Mouse (Mus musculus) v-Abl transformed pro-B cells (cell line): ENCODE data around the gene 1190002N15Rik.

Experiments used
- in situ Hi-C, 2 experiments: fragments of 400-800 bp; cut with MboI; formaldehyde crosslinking; loops; one replicate each; pipeline ENCODE4 v1.15.1; 2025; ENCODE audit not compliant: unreplicated experiment in 2 of 2

Gene 1190002N15Rik

DNA sequence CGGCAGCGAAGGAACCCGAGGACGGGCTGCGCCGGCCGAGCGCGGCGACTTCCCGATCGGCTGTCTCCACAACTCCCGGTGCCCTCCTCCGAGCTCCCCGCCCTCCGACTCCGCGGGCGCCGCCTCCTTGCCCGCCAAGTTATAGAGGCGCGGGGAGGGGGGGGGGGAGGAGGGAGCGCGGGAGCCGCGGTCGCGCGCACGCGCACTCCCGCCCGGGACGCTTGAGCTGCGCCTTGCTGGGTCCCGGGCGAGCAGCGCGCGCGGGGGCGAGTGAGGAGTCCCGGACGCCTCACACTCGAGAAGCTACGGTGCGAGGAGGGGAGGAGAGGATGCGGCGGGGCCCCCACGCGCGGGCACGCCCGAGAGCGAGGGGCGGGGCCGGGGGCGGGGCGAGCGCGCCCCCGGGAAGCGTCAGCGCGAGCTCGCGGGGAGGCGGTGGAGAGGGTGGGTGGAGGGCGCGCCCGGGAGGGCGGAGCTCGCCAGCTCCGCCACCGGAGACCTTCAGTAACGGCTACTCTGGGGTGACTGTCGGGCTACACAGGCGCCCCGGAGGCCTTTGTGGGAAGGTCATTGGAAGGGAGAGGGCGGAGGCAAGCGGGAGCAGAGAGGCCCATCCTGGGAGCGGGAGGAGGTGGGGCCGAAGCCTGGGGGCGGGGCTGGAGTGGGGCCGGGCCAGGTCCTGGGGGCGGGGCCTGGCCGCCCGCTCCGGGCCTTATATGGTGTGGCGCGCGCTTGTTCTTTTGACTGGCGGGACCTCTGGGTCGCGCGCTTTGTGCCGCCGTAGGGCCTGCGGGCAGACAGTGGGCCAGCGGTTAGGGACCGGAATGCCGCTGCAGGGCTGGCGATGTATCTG is at the start of gene 1190002N15Rik:
TSS of gene 1190002N15Rik (minus strand) at position 112 of the 853 bp plus-strand sequence.
- in situ Hi-C loops: loop anchor here (5.0 to 25.0 kb wide), 5 partner anchors 49 to 1324 kb away; partner anchors contain the start of genes Atr (in 2 of the 2) and U2surp (in 1 of the 2)

DNA sequence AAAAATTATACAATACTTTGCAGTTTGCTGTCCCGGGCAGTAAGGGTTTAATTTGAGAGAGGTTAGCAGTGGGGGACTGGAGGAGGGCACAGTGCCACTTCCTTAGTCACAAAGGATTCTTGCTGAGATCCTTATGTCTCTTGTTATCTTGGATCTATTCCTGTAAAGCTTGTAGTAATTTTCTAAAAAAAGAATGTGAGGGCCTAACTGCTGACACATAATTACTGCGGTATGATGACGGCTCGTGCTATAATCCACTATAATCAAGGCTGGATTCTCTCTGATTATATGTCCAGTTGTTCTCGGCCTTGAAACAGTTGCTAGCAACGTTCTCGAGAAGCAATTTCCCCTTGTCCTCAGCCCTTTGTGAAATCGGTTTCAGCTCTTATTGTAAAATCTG is 44.4 kb upstream of the 1190002N15Rik start:
- in situ Hi-C loops: loop anchor here (25.0 kb wide), 3 partner anchors 455 to 1970 kb away; no protein-coding TSS in a partner anchor

DNA sequence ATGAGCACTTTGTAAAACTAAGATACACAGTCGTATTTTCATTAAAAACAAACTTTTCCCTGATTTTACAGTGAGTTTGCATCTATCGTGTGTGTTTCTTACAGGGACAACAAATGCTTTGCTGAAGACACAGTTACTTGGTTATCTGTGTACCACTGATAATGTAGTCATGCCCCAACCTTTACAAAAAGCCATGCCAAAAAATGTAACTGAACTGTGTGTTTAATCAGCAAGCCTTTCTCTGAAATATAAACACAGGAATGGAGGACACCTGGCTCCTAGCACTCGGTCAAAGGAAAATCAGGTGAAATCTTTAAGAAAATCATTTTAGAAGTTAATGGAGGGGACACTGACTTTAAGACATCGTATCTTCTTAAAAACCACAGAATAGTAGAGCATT is 43.8 kb upstream of the 1190002N15Rik start:
- in situ Hi-C loops: loop anchor here (25.0 kb wide), 3 partner anchors 456 to 1969 kb away; no protein-coding TSS in a partner anchor

DNA sequence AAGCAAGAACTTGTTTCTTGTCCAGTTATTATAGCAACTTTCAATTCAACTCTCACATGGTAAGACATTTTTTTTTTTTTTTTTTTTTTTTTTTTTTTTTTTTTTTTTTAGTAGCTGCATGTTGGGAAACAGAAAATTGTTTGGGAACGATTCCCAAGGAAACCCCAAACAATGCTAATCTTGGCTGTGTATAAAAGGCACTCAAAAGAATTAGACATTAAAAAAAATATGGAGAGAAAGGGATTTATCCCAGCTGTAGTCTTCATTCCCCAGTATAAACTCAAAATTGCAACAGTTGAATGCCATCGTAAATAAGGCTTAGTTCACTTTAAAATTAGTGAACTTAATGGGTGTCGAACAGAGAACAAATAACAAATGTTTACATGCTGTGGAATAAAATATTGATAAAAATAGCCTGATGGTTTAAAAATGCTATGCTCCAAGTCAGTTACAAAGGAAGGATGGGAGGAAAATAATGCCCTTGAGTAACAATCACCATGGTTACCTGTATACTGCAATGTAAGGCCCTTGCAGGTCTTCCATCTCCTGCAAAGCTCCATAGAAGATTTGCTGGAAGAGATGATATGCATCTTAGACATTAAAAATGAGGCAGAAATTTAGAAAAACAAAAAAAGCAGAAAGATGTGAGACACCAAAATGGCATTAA is 42.3 kb upstream of the 1190002N15Rik start:
- in situ Hi-C loops: loop anchor here (25.0 kb wide), 3 partner anchors 457 to 1968 kb away; no protein-coding TSS in a partner anchor

DNA sequence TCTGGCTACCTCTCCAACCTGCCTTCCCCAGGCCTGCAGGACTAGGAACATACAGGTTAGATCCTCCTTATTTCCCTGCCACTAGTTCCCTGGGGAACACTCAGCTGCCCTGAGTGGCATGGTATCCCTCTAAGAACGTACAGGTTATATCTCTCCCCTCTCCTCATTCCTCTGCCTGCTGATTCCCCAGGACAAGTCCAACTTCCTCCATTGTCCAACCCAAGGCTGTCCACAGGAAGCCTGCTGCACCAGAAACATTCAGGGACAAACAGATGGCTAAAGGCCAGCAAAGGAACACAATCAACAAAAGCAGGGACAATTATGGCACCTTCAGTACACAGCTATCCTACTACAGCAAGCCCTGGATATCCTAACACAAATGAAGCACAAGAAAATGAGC is 33.9 kb upstream of the 1190002N15Rik start:
- in situ Hi-C loops: loop anchor here in 1 of 2 experiments (25.0 kb wide), 2 partner anchors 465 to 1640 kb away; no protein-coding TSS in a partner anchor

DNA sequence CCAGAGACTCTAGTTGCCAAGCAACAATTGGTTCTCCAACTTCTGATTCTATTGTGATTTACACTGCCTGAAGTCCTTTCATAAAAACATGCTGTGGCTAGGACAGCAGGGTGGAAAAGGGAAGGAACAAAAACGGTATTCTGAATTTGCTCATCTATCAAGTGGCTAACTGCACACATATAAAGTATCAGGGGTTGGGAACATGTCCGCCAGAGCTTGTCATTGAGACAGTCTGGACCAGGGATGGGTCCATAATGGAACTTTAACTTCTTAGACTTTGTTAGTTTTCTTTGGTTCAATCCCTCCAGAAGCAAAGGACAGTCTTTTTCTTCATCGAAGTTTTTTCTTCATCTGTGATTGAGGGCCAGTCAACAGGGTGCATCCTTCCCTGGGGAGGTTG is 30.5 kb upstream of the 1190002N15Rik start:
- in situ Hi-C loops: loop anchor here in 1 of 2 experiments (25.0 kb wide), 2 partner anchors 469 to 1644 kb away; no protein-coding TSS in a partner anchor

DNA sequence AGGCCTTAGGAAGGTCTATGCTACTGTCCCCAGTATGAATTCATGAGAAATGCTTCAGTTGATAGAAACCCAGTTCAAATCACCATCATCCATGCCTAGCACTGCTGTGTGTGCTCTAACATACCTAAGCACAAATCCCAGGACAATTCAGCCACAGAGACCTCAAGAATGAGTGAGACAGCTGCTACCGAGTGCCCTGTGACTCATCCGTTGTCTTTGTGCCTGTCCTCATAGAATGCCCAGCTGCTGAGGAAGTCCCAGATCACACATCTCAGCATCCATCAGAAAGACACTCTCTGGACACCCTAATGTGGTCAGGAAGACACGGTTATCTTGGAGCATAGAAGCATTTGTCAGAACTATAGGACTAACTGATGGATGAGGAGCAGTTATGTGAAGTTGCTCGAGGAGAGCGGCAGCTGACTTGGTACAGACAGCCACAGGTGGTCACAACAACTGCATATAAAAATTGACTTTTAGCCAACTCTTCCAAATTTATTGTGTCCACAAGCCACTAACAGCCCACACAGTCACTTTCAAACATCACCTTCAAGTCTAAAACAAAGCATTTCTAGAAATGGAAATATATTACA is 29.9 kb upstream of the 1190002N15Rik start:
- in situ Hi-C loops: loop anchor here in 1 of 2 experiments (25.0 kb wide), 2 partner anchors 469 to 1644 kb away; no protein-coding TSS in a partner anchor

DNA sequence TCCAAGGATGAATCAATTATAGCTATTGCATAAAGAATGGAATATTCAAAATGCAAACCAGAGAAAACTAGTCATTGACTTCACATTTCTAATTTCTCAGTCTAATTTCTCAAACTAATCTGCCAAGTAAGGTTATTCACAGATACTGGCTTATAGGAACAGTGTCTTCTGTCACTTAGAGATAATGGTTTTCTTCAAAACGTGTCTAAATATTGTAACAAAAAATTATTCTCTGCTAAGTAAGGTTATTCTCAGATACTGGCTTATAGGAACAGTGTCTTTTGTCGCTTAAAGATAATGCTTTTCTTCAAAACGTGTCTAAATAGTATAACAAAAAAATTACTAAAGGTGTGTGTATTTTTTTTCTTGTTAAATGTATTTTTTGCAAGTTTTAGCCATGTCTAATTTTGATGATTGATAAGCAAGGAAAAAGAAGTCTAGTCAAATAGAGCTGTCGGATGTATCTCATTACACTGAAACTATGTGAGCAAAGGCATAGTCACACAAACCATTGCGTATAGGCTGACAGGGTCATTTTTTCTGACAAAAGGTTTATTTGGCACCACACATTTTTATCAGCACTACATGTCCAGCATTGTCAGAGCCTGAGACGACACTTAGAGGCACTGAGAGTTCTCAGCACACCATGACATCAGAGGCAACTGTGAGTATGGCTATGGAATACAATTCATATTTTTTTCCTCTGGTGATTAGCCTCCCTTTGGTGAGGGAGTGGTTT is 19.1 kb upstream of the 1190002N15Rik start:
- in situ Hi-C loops: loop anchor here in 1 of 2 experiments (25.0 kb wide), 2 partner anchors 480 to 1655 kb away; no protein-coding TSS in a partner anchor

DNA sequence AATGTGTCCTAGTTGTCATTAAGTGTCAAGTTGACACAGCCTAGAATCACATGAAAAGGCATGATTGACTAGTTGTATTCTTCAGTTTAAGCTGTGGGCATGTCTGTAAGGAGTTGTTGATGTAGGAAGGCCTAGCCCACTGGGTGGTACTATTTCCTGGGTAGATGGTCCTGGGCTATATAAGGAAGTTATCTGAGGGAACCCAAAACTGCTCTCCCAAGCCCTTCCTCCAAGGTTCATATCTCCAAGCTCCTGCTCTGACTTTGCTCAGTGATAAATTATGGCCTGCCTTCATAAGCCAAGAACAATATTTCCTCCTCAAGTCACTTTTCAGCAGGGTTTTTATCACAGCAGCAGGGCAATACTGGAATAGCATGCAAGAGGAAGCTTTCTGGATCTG is 18.4 kb upstream of the 1190002N15Rik start:
- in situ Hi-C loops: loop anchor here in 1 of 2 experiments (25.0 kb wide), 2 partner anchors 481 to 1656 kb away; no protein-coding TSS in a partner anchor

DNA sequence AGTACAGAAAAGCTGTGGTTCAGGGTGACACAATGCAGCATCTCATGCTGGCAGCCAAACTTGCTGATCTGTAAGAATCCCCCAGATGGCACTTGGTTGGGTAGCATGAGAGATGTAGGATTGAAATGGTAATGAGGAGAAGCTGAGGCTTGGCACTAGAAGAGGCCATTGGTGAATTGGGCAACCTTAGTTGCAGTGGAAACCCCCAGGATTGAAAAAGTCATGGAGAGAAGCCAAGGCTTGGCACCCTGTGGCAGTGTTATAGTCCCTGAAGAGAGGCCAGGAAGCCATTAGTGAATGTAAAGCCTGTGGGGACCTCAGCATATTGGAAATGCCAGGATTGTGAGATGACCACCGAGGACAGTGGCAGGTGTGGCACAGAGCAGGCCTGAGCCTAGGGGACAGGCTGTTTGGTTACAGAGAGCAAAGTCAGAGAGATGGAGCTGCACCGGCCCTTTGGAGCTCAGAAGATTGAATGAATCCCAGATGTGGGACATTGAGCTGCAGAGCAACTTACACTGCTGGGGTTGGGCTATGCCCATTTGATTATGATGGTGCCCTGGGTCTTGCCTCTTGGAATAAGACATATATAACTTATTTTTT is 12.7 kb upstream of the 1190002N15Rik start:
- in situ Hi-C loops: loop anchor here in 1 of 2 experiments (25.0 kb wide), 2 partner anchors 487 to 1662 kb away; no protein-coding TSS in a partner anchor

DNA sequence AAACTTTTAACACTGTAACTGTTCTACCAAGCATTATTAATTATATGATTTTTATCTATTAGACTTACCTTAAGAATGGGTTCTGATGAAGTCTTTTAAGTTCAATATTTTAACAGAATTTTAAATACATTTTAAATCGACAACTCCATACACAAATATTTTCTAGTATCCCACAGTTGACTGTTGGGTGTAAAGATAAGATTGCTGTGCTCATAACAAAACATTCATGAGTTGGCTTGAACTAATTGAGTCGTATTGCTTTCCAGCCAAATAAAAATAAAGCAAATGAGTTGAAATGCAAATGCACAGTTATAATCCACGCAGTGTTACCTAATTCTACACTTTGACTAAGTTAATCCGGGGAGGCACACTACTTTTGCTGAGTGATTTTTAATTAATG is 6.0 kb upstream of the 1190002N15Rik start:
- in situ Hi-C loops: loop anchor here (5.0 to 25.0 kb wide), 3 partner anchors 43 to 1318 kb away; partner anchors contain the start of genes Atr (in 2 of the 2) and U2surp (in 1 of the 2)

DNA sequence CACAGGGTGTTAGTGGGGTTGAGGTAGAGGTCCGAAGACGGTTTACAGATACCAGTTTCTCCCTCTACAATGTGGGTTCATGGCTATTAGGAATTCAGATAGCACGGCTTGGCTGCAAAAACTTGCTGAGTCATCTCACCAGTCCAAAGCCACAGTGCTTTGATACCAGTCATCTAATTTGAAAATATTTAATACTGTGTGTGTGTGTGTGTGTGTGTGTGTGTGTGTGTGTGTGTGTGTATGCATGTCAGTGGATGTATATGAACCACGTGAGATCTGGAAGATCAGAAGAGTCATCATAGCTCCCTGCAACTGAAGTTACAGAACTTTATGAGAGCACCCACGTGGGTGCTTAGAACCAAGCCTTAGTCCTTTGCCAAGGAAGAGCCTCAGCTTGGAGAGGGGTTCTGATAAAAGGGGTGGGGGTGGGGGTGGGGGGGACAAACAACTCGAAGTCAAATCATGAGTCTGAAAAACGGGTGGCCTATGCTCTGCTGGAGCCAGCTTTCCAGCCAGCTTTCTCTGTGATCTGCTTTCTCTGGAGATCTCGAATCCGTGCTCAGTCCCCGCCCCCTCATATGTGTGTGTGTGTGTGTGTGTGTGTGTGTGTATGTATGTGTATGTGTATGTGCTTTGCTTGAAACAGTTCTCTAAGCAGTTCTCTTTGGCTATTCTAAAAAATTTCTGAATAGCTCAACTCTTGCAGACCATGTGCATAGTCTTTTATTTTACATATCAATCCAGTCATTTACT is 2.6 kb upstream of the 1190002N15Rik start:
- in situ Hi-C loops: loop anchor here (5.0 to 25.0 kb wide), 3 partner anchors 47 to 1322 kb away; partner anchors contain the start of genes Atr (in 2 of the 2) and U2surp (in 1 of the 2)

DNA sequence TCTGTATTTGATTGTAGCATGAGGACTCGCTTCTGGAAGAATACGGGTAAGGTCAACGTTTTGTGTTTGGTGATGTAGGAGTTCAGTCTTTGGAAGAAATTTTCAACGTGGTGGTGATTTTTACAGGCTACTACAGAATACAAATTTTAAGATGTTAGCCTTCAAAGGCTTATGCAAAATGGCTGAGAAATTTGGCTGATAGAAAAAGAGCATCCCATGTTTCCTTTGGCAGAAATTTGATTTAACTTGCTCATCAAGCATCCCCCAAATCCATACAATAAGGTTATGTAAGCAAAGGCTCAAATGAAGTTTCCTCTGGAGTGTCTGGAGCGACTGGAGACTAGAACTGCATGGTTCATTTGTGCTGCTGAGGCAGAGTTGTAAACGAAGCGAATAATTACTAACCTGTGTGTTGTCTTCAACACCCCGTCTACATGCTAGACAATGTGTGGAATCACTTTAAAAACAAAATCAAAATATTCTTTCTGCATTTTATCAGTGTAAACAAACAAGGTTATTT is 1.5 kb upstream of the 1190002N15Rik start:
- in situ Hi-C loops: loop anchor here (5.0 to 25.0 kb wide), 5 partner anchors 48 to 1323 kb away; partner anchors contain the start of genes Atr (in 2 of the 2) and U2surp (in 1 of the 2)

DNA sequence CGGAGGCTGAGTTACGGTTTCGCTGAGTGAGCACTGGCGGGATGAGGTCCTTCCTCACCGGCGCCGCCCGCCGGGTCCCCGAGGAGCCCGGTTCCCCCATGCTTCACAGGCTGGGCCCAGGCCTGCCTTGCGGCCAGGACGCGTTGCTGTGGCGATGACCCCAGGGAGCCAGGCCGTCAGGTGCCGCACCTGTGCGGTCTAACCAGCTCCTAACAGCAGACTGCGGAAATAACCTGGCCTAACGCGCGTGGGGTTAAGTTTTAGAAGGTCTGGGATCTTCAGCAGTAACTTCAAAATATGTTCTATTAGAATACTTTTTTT is 902 bp upstream of the 1190002N15Rik start:
- in situ Hi-C loops: loop anchor here (5.0 to 25.0 kb wide), 5 partner anchors 49 to 1324 kb away; partner anchors contain the start of genes Atr (in 2 of the 2) and U2surp (in 1 of the 2)

DNA sequence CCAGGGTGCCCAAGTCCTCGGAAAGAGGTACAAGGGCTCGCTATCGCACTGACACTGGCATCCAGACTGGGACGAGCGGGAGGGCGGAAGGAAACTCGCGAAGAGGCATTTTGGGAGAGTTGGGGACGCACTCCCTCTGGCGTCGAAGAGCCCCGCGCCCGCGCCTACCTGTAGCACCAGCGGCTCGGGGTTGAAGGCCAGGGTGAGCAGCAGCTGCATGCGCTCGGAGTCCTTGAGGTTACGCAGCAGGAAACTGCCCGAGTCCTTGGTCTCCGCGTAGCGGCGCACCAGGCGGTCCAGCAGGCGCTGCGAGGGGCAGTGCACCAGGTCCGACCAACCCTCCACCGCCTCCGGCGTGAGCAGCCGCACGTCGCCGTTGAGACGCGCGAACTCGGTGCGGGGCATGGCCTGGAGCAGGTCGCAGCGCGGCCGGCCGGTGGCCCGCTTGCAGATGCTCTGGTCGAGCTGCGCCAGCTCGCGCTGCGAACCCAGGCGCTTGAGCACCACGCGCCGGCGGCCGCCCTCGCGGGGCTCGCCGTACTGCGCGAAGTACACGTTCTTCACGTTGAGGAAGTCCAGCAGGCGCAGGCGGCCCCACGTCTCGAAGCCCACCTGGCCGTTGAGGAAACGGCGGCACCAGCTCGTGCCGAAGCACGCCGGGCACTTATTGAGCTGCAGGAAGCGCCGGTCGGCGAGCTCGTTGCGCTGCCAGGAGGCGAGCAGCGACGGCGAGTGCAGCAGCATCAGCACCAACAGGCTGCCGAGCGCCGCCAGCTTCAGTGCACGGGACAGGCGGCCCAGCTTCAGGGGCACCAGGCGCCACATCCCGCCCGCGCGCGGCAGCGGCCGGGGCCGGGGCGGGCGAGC is 597 bp downstream of the 1190002N15Rik start:
- in situ Hi-C loops: loop anchor here (5.0 to 25.0 kb wide), 5 partner anchors 50 to 1325 kb away; partner anchors contain the start of genes Atr (in 2 of the 2) and U2surp (in 1 of the 2)

DNA sequence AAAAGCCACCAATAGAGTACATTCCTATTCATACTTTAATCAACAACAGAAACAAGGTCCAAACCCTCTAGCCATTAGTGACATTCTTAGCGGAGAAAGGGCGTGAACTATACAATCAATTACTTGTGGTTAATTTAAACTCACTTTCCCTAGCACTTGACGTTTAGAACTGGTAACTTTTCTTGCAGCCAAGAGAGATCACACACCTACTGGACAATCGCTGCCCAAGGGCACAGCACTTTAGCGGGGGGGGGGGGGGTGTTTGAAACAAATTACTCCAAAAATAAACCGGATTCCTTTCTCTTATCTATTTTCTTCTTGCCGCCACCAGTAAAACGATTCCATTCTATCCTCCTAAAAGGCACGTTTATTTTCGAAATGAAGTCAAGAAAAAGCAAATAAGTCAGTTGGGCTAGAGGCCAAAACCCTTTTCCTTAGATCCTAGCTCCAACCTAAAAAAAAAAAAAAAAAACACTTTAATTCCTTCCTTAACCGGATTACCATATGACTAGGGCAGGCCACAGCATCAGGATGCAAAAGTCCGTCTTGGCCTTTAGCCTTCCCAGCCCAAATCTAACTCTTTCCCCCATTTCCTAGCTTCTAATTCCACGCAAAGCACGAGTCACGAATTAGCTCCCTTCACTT is 1.5 kb downstream of the 1190002N15Rik start:
- in situ Hi-C loops: loop anchor here (5.0 to 25.0 kb wide), 5 partner anchors 51 to 1326 kb away; partner anchors contain the start of genes Atr (in 2 of the 2) and U2surp (in 1 of the 2)
